Comparison of ENCODE assay signal across 8 mouse cellular contexts in the genomic region with DNA sequence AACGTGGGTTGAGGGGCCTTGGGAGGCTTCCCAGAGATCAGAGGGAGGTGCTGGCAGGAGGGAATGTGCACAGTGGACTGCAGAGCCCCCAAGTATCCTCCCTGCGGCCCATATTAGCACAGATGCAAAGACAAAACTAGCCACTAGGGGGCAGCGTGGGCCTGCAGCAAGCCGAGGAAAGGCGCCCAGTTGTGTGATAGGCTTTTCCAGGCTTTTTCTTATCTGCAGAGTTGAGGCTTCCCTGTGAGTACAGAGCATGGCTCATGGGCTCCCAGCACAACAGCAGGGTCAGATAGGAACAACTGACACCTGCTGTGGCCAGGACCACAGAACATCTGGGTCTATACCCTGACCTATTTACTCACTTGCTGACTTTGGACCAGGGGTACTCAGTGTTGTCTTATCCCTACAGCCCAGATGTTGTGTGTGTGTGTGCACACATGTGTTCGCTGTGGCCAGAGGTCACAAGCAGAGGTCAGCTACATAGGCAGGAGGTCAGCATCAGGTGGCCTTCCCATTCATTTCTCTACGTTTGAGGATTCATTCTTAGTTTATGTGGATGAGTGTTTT. TPM values are rescaled to one million over a fixed set of nuclear protein-coding genes. Genes with fewer than 3 reads are reported as not detected.
DNase-seq lines count a peak whose midpoint lies in the region; ATAC-seq and TF ChIP-seq lines count a peak whose summit lies in the region.

No protein-coding gene starts in this region.

- H3K4me2 ChIP-seq in heart, embryonic 14.5 days (ENCODE audit: low read length) = no peak overlapping the region
- H3K4me2 ChIP-seq in kidney, postnatal 0 days (ENCODE audit: low read length) = no peak overlapping the region
- peak overlapping the region; percentile 3; the same call in 1 of the 2 replicates for H3K4me2 ChIP-seq in liver, embryonic 14.5 days (ENCODE audit: low read depth)
- no peak overlapping the region for H3K4me2 ChIP-seq in neural tube, embryonic 11.5 days (ENCODE audit: low read depth)
- no peak overlapping the region for H3K4me2 ChIP-seq in stomach, embryonic 16.5 days (ENCODE audit: low read depth, low read length)

- H3K27ac ChIP-seq in bone marrow macrophage, adult 2 months (ENCODE audit: insufficient read depth, low read depth, low read length) = no peak overlapping the region
- no peak overlapping the region for H3K27ac ChIP-seq in heart, embryonic 14.5 days (replicated peaks in 1 of 2; ENCODE audit: control insufficient read depth in 1 of 2, insufficient read depth in 1 of 2, low read depth in 2 of 2, low read length in 2 of 2)
- H3K27ac ChIP-seq in kidney, postnatal 0 days = no peak overlapping the region
- peak overlapping the region; percentile 44 for H3K27ac ChIP-seq in liver, embryonic 14.5 days
- H3K27ac ChIP-seq in neural tube, embryonic 11.5 days (ENCODE audit: low read depth, low read length) = no peak overlapping the region
- no peak overlapping the region for H3K27ac ChIP-seq in stomach, embryonic 16.5 days (ENCODE audit: low read length)

- no peaks in the 10 kb centered on the region for H3K9me3 ChIP-seq in heart, embryonic 14.5 days (ENCODE audit: control insufficient read depth, low read length)
- H3K9me3 ChIP-seq in kidney, postnatal 0 days (replicated peaks; ENCODE audit: low read length) = no peaks in the 10 kb centered on the region
- H3K9me3 ChIP-seq in liver, embryonic 14.5 days (ENCODE audit: control insufficient read depth, low read length) = no peaks in the 10 kb centered on the region
- no peaks in the 10 kb centered on the region for H3K9me3 ChIP-seq in neural tube, embryonic 11.5 days (ENCODE audit: control insufficient read depth, low read length)
- H3K9me3 ChIP-seq in stomach, embryonic 16.5 days (replicated peaks; ENCODE audit: control insufficient read depth, low read length) = no peaks in the 10 kb centered on the region

- TF ChIP-seq EP300 in liver, embryonic 14.5 days (IDR thresholded peaks at IDR 0.05; ENCODE audit: low read depth) = no peak

- 0 out of 2 replicates have a peak, but pooled peaks have one; percentile 18 for ATAC-seq in heart, embryonic 14.5 days (ENCODE audit: insufficient number of reproducible peaks, insufficient read depth, low FRiP score, low read depth)
- ATAC-seq in kidney, postnatal 0 days (replicated peaks; ENCODE audit: low FRiP score, low read depth) = peak; percentile 44; the same call in 1 of the 2 replicates
- peak; percentile 12; the same call in 1 of the 2 replicates for ATAC-seq in liver, embryonic 14.5 days (ENCODE audit: insufficient read depth)
- peak; percentile 32; the same call in 1 of the 2 replicates for ATAC-seq in neural tube, embryonic 11.5 days (ENCODE audit: insufficient read depth, low FRiP score, low TSS enrichment)
- ATAC-seq in stomach, embryonic 16.5 days (ENCODE audit: insufficient read depth, low FRiP score) = peak; percentile 41; the same call in 1 of the 2 replicates

- H3K4me1 ChIP-seq in bone marrow macrophage, adult 2 months (ENCODE audit: control insufficient read depth, insufficient read depth, low read length) = no peaks in the 10 kb centered on the region
- peaks cover 0 to 4% of the 10 kb centered on the region in 2 experiments; a peak in 1 of 4 replicates for H3K4me1 ChIP-seq in heart, embryonic 14.5 days (ENCODE audit: control insufficient read depth in 2 of 2, insufficient read depth in 2 of 2, low read length in 2 of 2)
- H3K4me1 ChIP-seq in kidney, postnatal 0 days (replicated peaks; ENCODE audit: insufficient read depth, low read length) = no peaks in the 10 kb centered on the region
- peaks cover 18 to 24% of the 10 kb centered on the region in 2 experiments for H3K4me1 ChIP-seq in liver, embryonic 14.5 days (replicated peaks; ENCODE audit: control insufficient read depth in 2 of 2, insufficient read depth in 2 of 2, low read length in 1 of 2)
- H3K4me1 ChIP-seq in neural tube, embryonic 11.5 days (ENCODE audit: control insufficient read depth, insufficient read depth, low read length) = no peaks in the 10 kb centered on the region
- H3K4me1 ChIP-seq in stomach, embryonic 16.5 days (ENCODE audit: control insufficient read depth, insufficient read depth, low read length) = peaks cover under 1% of the 10 kb centered on the region; the same call in 1 of the 2 replicates

- no peaks in the 10 kb centered on the region for H3K27me3 ChIP-seq in heart, embryonic 14.5 days (ENCODE audit: control insufficient read depth, insufficient read depth, low read length)
- no peaks in the 10 kb centered on the region for H3K27me3 ChIP-seq in kidney, postnatal 0 days (ENCODE audit: insufficient read depth, low read length)
- no peaks in the 10 kb centered on the region for H3K27me3 ChIP-seq in liver, embryonic 14.5 days (ENCODE audit: control insufficient read depth, insufficient read depth, low read length)
- no peaks in the 10 kb centered on the region for H3K27me3 ChIP-seq in neural tube, embryonic 11.5 days (ENCODE audit: control insufficient read depth, insufficient read depth, low read length)
- H3K27me3 ChIP-seq in stomach, embryonic 16.5 days (ENCODE audit: control insufficient read depth, insufficient read depth, low read length) = no peaks in the 10 kb centered on the region

- 24% methylated on average over 7 of the region's 7 CpGs for WGBS in heart, embryonic 14.5 days
- WGBS in kidney, postnatal 0 days = 23% methylated on average over 7 of the region's 7 CpGs
- WGBS in liver, embryonic 14.5 days (ENCODE audit: insufficient replicate concordance) = 26% methylated on average over 7 of the region's 7 CpGs
- whole genome bisulfite sequencing in neural tube, embryonic 11.5 days = 22% methylated on average over 7 of the region's 7 CpGs
- WGBS in stomach, embryonic 16.5 days = 20% methylated on average over 7 of the region's 7 CpGs

- H3K9ac ChIP-seq in heart, embryonic 14.5 days (ENCODE audit: low read length) = no peak overlapping the region
- no peak overlapping the region for H3K9ac ChIP-seq in kidney, postnatal 0 days (ENCODE audit: low read depth, low read length)
- H3K9ac ChIP-seq in liver, embryonic 14.5 days (replicated peaks) = peak overlapping the region; percentile 3; the same call in 1 of the 2 replicates
- H3K9ac ChIP-seq in neural tube, embryonic 11.5 days (ENCODE audit: low read length) = no peak overlapping the region
- H3K9ac ChIP-seq in stomach, embryonic 16.5 days (ENCODE audit: low read length) = no peak overlapping the region

- peak; percentile 81 for TF ChIP-seq CTCF in bone marrow macrophage, adult 2 months (IDR thresholded peaks at IDR 0.05; ENCODE audit: low read depth, low read length)
- peak; percentile 98 for TF ChIP-seq CTCF in kidney, postnatal 0 days (IDR thresholded peaks at IDR 0.05; ENCODE audit: low read depth)
- peak; percentile 99 for TF ChIP-seq CTCF in liver, embryonic 14.5 days (IDR thresholded peaks at IDR 0.05; ENCODE audit: low read depth)

- DNase-seq in CD4-positive helper T cell, adult 2 months (ENCODE audit: low read depth, low spot score) = peak; percentile 74
- DNase-seq in fibroblast of lung, adult 2 months (ENCODE audit: low read depth) = peak; percentile 24
- peak; percentile 92 for DNase-seq in kidney, postnatal 0 days (ENCODE audit: low spot score)
- peak; percentile 57 to 67 (median 66) for DNase-seq in liver, embryonic 14.5 days (ENCODE audit: low read depth in 3 of 3, low spot score in 3 of 3)
- DNase-seq in neural tube, embryonic 11.5 days (ENCODE audit: low spot score) = peak; percentile 85

- H3K36me3 ChIP-seq in heart, embryonic 14.5 days (ENCODE audit: control insufficient read depth, insufficient read depth, low read length) = peaks cover 84% of the 10 kb centered on the region
- peaks cover 35% of the 10 kb centered on the region for H3K36me3 ChIP-seq in kidney, postnatal 0 days (ENCODE audit: insufficient read depth, low read length)
- peaks cover 66% of the 10 kb centered on the region for H3K36me3 ChIP-seq in liver, embryonic 14.5 days (replicated peaks; ENCODE audit: control insufficient read depth, insufficient read depth, low read depth)
- H3K36me3 ChIP-seq in neural tube, embryonic 11.5 days (ENCODE audit: control insufficient read depth, insufficient read depth, low read length) = peaks cover 4% of the 10 kb centered on the region
- peaks cover 8% of the 10 kb centered on the region; the same call in 1 of the 2 replicates for H3K36me3 ChIP-seq in stomach, embryonic 16.5 days (ENCODE audit: control insufficient read depth, insufficient read depth, low read length)

- TF ChIP-seq POLR2A in bone marrow macrophage, adult 2 months (IDR thresholded peaks at IDR 0.05; ENCODE audit: borderline replicate concordance, low read depth, low read length) = no peak

- no peak overlapping the region for H3K4me3 ChIP-seq in bone marrow macrophage, adult 2 months (ENCODE audit: insufficient read depth, low read length)
- no peak overlapping the region for H3K4me3 ChIP-seq in heart, embryonic 14.5 days (ENCODE audit: control insufficient read depth in 1 of 2, insufficient read depth in 1 of 2, low read depth in 1 of 2, low read length in 2 of 2)
- no peak overlapping the region for H3K4me3 ChIP-seq in kidney, postnatal 0 days (replicated peaks; ENCODE audit: low read depth, low read length)
- H3K4me3 ChIP-seq in liver, embryonic 14.5 days (ENCODE audit: insufficient read depth in 1 of 2, low read depth in 2 of 2, low read length in 2 of 2) = no peak overlapping the region
- no peak overlapping the region for H3K4me3 ChIP-seq in neural tube, embryonic 11.5 days (ENCODE audit: low read depth, low read length)
- no peak overlapping the region for H3K4me3 ChIP-seq in stomach, embryonic 16.5 days (replicated peaks; ENCODE audit: low read length)

RNA-seq across cellular contexts. Expression of a gene that starts 7.7 kb away (rescaled TPM):
- 24.8 and 35.7 TPM in 2 replicates for polyA plus RNA-seq in bone marrow macrophage, adult 2 months (2012; ENCODE audit: insufficient read depth, insufficient read length, missing spikeins)
- polyA plus RNA-seq in heart, embryonic 14.5 days (2014; fragmentation: Nextera tagmentation; extraction: Ambion mirVana) = 297 and 314 TPM in 2 replicates
- 231 and 242 TPM in 2 replicates for polyA plus RNA-seq in kidney, postnatal 0 days (2015; fragmentation: Nextera tagmentation; extraction: Ambion mirVana)
- 28.8 and 92.1 TPM in 2 replicates for polyA plus RNA-seq in liver, embryonic 14.5 days (2012; rRNA removed)
- 342 and 357 TPM in 2 replicates for polyA plus RNA-seq in liver, embryonic 14.5 days (2014; fragmentation: Nextera tagmentation; extraction: Ambion mirVana)
- polyA plus RNA-seq in neural tube, embryonic 11.5 days (2014; fragmentation: Nextera tagmentation; extraction: Ambion mirVana) = 106 and 115 TPM in 2 replicates
- polyA plus RNA-seq in stomach, embryonic 16.5 days (2015; fragmentation: Nextera tagmentation; extraction: Ambion mirVana) = 121 and 145 TPM in 2 replicates

RNA-seq across cellular contexts. Expression of a gene that starts 30.8 kb away (rescaled TPM):
- polyA plus RNA-seq in bone marrow macrophage, adult 2 months (2012; ENCODE audit: insufficient read depth, insufficient read length, missing spikeins) = 166 and 182 TPM in 2 replicates
- 34.9 and 36.2 TPM in 2 replicates for polyA plus RNA-seq in heart, embryonic 14.5 days (2014; fragmentation: Nextera tagmentation; extraction: Ambion mirVana)
- 46.8 and 50.6 TPM in 2 replicates for polyA plus RNA-seq in kidney, postnatal 0 days (2015; fragmentation: Nextera tagmentation; extraction: Ambion mirVana)
- polyA plus RNA-seq in liver, embryonic 14.5 days (2012; rRNA removed) = 19.0 and 25.2 TPM in 2 replicates
- 39.4 and 43.3 TPM in 2 replicates for polyA plus RNA-seq in liver, embryonic 14.5 days (2014; fragmentation: Nextera tagmentation; extraction: Ambion mirVana)
- polyA plus RNA-seq in neural tube, embryonic 11.5 days (2014; fragmentation: Nextera tagmentation; extraction: Ambion mirVana) = 69.5 and 72.3 TPM in 2 replicates
- polyA plus RNA-seq in stomach, embryonic 16.5 days (2015; fragmentation: Nextera tagmentation; extraction: Ambion mirVana) = 67.6 and 67.9 TPM in 2 replicates

RNA-seq across cellular contexts. Expression of a gene that starts 30.9 kb away (rescaled TPM):
- 21.1 and 28.1 TPM in 2 replicates for polyA plus RNA-seq in bone marrow macrophage, adult 2 months (2012; ENCODE audit: insufficient read depth, insufficient read length, missing spikeins)
- 23.2 and 24.1 TPM in 2 replicates for polyA plus RNA-seq in heart, embryonic 14.5 days (2014; fragmentation: Nextera tagmentation; extraction: Ambion mirVana)
- 21.6 and 25.8 TPM in 2 replicates for polyA plus RNA-seq in kidney, postnatal 0 days (2015; fragmentation: Nextera tagmentation; extraction: Ambion mirVana)
- polyA plus RNA-seq in liver, embryonic 14.5 days (2012; rRNA removed) = 28.5 and 44.4 TPM in 2 replicates
- 66.0 and 67.7 TPM in 2 replicates for polyA plus RNA-seq in liver, embryonic 14.5 days (2014; fragmentation: Nextera tagmentation; extraction: Ambion mirVana)
- polyA plus RNA-seq in neural tube, embryonic 11.5 days (2014; fragmentation: Nextera tagmentation; extraction: Ambion mirVana) = 43.1 and 45.7 TPM in 2 replicates
- polyA plus RNA-seq in stomach, embryonic 16.5 days (2015; fragmentation: Nextera tagmentation; extraction: Ambion mirVana) = 29.6 and 35.2 TPM in 2 replicates

Comparison
In these comparisons a context has a peak if more than half of its experiments do, and no peak if none do; other contexts are left out.
1. DNase-seq: peak in every context shown above with its lines; median percentile 92 in kidney, postnatal 0 days; 85 in neural tube, embryonic 11.5 days; 74 in CD4-positive helper T cell, adult 2 months; 66 in liver, embryonic 14.5 days; 24 in fibroblast of lung, adult 2 months.